Mouse (Mus musculus): ENCODE results near the gene Lrrc1.

- TF ChIP-seq CTCF (IDR thresholded peaks at IDR 0.05; ENCODE audit: control insufficient read depth, insufficient read depth, insufficient replicate concordance, low read depth, low read length) (no peak), POLR2A (IDR thresholded peaks at IDR 0.05; ENCODE audit: control insufficient read depth, low read depth, low read length) (no peak)
These were observed 44.8 kb upstream of the Lrrc1 start for GRCm38 (mm10) chr9:77589496-77589895.
